Mouse (Mus musculus): ENCODE results near the gene Mphosph9.

- TF ChIP-seq CTCF (IDR thresholded peaks at IDR 0.05; ENCODE audit: low read depth), result no peak
- 0 out of 2 replicates have a peak, but pooled peaks have one; percentile 26 for TF ChIP-seq EP300 (IDR thresholded peaks at IDR 0.05; ENCODE audit: low read depth)
Measured at GRCm38 (mm10) chr5:124327510-124328364, at the start of gene Mphosph9, which contains the start of gene 2810006K23Rik.
